Mouse (Mus musculus) embryo, embryonic 11 days (tissue): ENCODE measurements around the gene En1.
A peak's percentile ranks its signal among the peaks of the same experiment; 100 is the strongest.

Source experiments
- DNase-seq: peaks from one replicate; pipeline ENCODE4 v3.0.0-alpha.2; 2015

Gene En1

DNA sequence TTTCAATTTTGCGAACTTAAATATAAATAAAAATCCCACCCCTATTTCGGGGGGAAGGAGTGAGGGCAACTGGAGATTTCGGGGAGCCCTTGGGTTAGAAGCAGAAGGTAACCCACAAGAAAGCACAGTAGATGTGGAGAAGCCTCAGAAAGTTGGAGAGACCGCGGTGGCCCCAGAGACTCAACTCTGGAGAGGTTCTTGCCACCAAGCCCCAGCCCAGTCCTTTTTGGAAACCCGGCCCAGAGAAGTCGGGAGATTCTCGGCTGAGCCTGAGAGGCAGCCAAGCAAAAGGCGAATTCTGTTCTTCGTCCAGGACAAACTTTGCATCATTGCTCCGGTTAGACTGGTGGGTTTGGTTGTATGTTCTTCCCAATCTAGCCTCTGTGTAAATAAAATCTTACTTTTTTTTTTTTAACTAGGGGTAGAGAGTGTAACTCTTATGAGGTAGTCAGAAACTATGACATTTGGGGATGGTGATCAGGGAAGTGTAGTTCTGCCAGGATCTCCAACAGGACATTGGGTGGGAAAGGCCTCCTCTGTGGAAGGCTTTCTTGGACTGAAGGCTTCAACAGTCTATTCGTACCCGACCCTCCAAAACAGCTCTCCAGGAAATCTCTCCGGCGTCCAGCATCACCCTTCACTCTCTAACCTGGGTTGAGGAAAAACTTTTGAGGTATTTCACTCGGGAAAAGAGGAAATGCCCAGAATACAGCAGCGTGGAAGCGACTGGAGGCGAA lies 1.5 kb upstream of the En1 start:
- no peak for DNase-seq

DNA sequence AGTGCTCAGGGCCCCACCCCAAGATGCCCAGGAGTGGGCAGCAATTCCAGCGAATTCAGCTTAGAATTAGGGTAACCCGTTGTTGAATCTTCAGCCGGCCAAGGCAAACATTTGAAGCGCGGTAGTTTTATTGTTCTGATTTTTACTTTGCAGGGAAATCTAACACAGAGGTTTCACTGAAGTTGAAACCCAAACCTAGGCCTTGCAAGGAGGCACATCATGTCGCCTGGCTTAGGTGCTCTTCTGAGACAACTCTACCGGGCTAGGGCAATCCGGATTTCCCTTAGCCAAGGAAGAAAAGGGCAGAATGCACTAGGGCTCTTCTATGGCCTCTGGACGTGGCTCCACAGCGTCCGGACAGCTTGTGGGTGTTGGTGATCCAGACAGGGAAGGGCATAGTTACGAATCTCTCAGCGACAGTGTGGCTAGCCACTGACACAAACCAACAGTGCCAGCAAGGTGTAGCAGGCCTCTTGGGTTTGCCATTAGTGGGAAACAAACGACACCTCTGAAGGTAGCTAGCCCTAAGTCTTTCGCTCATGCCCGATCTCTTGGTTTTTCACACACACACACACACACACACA lies 873 bp upstream of the En1 start:
- DNase-seq: peak; percentile 50

DNA sequence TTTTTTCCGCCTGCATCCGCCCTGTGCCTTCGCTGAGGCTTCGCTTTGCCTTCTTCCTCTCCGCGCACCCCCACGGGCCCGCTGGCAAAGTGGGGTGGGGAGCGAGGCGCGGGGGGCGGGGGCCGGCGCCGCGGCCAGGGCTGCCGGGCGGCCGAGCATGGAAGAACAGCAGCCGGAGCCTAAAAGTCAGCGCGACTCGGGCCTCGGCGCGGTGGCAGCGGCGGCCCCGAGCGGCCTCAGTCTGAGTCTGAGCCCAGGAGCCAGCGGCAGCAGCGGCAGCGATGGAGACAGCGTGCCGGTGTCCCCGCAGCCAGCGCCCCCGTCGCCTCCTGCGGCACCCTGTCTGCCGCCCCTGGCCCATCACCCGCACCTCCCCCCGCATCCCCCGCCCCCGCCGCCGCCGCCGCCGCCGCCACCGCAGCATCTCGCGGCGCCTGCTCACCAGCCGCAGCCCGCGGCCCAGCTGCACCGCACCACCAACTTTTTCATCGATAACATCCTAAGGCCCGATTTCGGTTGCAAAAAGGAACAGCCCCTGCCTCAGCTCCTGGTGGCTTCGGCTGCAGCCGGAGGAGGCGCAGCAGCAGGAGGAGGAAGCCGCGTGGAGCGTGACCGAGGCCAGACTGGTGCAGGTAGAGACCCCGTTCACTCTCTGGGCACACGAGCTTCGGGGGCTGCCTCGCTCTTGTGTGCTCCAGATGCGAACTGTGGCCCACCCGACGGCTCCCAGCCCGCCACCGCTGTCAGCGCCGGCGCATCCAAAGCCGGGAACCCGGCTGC lies 848 bp downstream of the En1 start:
- peak; percentile 63 for DNase-seq

DNA sequence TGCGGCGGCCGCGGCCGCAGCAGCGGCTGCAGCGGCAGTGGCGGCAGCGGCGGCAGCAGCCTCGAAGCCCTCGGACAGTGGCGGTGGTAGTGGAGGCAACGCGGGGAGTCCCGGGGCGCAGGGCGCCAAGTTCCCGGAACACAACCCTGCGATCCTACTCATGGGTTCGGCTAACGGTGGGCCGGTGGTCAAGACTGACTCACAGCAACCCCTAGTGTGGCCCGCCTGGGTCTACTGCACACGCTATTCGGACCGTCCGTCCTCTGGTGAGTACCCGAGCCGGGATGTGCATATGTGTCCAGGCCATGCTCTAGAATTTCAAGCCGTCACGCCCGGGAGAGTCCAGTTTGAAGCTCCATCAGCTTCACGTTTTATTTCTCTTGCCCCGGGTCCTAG lies 1.4 kb downstream of the En1 start:
- peak; percentile 60 for DNase-seq

DNA sequence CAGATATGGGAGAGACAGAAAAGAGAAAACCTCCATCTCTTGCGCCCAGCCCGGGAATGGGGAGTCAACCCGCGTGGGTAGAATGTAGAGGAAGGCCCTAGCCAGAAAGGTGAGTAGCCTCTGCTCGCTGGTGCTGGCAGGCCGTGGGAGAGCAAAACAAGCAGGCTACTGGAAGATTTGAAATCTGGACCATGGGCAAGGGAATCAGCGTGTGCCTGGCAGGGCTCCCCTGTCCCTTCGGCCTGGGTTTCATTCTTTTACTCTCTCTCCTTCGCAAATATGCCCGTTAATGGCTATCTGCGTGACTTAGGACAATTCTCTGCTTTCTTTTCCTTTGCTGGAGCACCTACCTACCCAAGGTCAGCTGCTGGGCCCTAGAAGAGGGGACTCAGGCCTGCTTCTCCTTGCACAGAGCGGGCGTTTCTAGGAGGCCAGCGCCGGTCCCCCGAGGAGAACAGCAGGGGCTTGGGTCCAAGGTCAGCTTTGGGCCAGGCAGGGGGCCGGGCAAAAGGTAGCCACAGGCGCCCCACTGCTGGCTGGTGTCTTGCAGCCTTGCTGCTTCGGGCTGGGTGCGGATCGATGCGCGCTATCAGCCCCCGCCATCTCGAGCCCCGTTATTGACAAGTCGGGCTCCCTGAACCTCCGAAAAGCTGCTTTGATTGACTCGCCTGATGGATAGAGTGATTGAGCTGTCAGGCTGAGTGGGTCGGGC lies 2.4 kb downstream of the En1 start:
- DNase-seq: no peak

DNA sequence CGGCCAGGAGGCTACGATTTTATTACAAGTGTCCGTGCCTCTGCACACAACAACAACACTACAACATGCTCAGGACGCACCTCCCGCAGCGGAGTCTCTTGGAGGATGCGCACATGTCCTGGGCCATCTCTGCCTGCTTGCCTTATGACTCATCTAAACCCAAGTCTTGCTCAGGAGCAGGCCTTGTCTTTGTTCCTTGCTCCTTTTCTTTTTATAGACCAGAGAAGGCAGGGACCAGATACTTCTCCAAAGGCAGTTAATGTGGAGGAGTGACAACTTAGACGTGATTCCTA lies 2.9 kb downstream of the En1 start:
- peak; percentile 44 for DNase-seq

DNA sequence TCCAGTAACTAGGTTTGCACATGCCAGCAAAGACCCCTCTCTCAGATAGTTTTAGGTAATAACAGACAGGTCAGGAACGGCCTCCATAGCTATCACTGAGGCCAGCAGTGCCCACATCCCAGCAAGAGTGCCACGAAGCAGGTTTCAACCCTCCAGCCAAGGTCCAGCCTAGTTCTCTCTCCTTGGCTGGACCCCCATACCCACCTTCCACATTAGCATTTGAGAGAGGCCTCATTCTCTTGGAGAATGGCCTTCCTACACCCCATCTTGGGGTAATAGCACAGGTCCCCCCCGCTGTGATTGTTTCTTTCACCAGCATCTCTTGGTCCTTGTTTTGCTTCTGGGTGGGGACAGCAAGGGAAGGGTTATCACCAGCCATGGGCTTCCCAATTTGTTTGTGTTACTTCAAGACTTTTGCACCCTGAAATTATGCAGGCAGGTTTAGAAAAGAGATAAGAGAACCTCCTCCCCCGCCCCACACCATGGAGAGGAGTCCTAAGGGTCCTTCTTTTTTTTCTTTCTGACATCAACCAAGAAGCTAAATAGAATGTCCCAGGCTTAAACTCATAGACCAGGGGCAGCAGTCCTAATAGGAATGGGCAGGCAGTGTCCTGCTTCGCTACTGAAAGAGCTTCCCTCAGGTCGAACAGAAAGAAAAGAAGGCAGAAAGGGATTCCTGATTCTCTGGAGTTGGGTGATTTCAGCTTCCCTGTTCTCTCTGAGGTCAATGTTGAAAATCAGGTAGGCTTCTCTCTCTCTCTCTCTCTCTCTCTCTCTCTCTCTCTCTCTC lies 3.5 kb downstream of the En1 start:
- no peak for DNase-seq

DNA sequence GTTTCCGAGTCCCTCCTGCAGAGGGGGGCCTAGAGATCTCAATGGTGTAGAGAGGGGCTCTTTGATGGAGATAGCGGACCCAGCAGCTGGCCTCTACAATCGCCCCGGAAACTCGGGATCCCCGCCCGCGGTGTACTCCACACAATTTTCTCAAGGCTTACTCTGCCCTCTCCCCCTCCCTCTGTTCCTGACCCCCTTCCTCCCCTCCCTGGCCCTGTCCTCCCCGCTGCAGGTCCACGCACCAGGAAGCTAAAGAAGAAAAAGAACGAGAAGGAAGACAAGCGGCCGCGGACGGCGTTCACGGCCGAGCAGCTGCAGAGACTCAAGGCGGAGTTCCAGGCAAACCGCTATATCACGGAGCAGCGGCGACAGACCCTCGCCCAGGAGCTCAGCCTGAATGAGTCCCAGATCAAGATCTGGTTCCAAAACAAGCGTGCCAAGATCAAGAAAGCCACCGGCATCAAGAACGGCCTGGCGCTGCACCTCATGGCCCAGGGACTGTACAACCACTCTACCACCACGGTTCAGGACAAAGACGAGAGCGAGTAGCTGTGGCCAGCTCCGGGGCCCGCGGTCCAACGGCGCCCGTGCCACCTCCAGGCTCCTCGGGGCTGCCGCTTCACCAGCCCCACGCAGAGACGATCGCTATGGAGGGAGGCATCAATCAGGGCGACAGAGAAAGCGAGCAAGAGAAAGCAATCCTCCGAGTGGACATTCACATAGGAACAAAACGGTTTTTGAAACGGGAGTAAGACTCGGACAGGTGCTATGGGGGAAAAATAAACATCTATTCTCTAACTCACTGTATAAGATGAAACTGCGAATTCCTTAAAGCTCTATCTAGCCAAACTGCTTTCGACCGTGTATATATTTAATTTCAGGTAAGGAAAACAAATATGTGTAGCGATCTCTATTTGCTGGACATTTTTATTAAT lies 4.7 kb downstream of the En1 start:
- DNase-seq: peak; percentile 69

DNA sequence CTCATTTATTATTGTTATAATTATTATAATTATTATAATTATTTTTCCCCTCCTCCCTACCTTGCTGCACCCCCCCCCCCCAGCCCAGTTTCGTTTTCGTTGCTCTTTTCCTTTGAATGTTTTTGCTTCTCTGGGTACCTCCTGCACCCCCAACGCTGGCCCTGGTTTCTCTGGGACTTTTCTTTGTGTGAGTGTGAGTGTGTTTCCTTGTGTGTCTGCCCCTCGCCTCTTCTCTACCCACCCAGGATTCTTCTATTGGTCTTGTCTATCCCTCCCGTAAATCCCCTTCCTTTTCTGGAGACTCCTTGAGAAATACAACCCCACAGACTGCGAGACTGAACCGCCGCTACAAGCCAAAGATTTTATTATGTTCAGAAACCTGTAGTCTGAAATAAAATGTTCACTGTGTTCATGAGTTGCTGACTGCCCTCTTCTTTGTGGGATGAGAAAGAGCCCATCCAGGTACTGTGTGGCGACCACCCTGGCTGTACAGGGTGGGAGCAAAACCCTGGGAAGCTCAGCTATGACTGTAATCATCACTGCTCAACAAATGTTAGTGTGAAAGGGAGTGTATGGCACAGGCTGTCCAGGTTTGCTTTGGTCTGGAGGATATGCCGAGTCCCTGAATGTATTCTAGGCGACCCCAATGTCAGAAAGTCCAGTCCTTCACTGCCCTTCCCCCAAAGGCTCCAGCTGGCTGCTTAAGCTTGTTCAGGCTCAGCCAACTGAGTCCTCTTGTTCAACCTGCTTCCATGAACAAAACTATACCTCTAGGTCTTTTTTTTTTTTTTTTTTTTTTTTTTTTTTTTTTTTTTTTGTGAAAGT lies 5.6 kb downstream of the En1 start:
- no peak for DNase-seq

DNA sequence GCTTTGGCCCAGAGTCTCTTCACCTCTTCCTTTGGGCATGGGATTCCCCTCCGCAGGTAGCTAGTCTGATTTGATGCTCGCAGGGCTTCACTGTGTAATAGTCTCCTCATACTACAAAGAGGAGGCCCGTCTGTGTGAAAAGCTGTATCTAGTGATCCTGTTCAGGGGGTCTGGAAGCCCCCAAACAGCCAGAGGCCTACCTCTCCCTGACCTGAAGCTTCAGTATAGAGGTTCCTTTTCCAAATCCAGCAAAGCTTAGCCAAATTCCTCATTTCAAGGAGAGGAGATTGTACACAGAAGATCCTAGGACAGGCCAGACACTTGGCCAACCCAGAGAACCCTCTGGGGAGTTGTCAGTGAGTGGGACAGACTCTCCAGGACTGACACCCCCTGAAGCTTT lies 6.2 kb downstream of the En1 start:
- no peak for DNase-seq

DNA sequence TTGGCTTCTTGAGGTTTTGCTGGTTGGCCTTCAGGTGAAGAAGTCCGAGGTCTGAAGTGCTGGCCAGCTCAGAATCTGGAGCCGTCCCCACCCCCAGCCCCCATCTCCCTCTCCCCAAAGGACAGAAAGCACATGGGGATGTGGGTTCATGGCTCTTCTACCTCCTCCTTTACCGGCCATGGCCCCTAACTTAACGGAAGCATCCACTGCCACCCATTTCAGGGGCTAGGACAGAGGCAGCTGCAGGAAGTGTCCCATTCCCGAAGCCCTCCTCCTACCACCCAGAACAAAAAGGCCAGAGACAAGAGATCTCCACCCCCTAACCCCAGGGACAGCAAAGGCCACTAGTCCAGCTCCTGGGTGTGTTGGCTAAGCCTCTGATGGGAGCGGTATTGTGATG lies 7.4 kb downstream of the En1 start:
- DNase-seq: no peak

DNA sequence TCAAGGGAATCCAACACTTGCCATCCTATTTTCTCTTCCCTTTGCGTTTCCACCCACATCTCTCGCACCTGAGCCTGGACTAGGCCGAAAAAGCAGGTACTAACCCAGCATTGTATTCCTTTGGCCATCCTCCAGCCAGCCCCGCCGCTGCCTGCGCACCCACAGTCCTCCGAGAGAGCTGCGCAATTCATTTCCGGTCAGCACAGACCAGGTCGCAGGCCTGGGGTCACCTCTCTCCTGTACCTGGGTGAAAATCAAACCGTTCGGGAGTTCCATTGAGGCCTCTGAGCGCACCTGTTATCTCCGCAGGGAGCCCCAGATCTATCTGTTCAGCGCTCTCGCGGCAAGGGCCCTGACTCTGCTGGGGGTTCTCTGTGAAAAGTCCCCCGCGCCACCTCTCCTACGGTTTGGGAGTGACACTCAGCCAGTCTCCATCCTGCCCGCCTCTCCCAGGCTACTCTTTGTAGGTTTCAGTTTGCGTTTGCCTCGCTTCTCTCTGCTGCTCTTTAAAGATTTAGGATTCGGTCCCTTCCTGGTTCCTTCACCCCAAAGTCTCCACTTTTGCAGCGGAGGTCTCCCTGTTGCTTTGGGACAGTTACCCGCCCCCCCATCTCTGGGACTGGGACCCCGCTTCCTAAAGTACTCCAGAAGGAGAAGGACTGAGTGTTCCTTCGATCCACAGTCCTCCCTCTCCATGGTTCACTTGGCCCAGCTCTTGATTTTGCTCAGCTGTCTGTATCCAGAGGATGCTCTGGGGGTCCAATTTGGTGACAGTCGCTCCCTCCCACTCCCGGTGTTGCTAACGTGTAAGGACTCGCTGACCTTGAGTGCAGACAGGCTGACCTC lies 11.5 kb downstream of the En1 start:
- DNase-seq: no peak

DNA sequence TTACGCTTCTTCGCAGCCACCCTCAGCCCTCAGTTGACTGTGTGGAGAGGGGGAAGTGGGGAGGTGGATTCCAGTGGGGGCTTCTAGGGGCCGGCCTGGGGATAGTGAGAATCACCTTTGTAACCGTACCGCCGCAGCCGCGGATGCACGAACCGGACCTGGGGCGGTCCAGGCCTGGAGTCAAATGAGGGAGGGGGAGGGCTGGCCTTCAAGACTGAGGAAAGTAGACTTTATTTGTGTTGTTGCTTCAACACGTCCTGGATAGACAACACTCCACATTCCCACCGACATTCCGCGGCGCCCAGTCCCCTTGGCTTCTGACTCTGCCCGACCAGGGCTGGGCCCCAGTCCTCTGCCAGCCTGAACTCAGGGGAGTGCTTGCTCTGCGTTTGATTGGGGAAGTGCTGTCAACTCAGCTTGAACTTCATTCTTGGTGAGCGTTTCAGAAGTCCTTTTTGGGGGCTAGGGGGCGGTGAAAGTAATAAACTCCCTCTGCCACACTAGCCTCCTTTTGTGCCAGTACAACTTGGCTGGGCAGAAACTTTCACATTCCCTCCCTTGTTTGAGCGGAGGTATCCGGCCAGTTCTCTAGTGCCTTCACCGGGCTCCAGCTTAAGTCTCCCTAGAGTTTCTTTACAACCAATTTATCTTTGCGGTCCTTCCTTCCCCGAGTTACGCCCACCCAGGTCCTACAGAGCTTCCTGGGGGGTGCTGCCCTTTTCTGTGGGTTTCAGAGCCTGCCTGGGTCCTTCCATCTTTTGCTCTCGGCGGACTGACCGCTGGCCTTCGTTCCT lies 12.3 kb downstream of the En1 start:
- no peak for DNase-seq

DNA sequence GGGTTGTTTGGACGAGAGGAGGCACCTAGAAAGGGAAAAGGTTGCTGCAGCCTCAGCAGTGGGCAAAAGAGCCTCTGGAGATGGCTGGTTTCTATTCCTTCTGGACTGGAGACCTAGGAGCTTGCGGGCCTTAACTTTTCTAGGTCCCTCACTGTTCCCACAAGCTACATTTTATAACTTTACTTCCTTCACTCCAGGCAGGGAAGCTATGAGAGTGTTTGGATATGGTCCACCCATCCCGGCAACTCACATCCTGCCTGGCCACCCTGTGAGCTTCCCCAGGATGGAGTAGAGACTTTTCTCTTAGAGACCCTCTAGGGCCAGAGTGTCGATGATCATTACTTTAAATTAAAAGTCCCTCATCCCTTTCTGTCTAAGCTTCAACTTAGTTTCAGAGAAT lies 13.3 kb downstream of the En1 start:
- DNase-seq: no peak

DNA sequence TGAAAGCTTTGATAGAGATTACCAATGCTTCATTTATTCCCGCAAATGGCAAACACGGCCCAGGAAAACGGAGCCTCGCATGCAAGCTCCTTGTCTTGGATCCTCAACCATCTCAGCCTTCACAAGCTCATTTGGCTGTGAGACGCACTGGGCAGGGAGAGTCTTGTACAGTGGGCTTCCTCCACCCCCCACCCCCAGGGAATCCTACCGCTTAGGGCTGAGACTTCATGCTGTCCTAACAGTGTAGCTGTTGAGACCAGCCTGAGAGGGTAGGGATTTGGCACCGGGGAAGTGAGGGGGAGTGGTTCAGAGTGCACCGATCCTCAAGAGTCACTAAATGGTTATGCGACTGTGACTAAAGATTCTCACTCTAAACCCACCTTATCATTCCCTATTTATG lies 13.7 kb downstream of the En1 start:
- no peak for DNase-seq

DNA sequence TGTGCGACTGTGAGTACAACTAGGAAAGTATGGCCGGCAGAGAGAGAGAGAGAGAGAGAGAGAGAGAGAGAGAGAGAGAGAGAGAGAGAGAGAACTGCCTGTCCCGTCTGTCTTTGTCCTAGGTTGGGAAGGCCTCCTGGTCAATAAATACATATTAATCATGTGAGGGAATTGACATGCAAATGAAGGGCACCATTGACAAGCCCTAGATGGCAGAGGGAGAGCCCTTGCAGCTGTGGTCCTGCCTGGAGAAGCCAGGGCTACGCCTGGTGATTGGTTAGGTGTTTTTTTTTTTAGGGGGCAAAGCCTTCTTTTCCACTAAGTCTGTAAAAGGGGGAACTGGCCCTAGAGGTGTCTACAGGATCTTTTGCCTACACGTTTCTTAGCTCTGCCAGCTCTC lies 19.2 kb downstream of the En1 start:
- DNase-seq: peak; percentile 20

DNA sequence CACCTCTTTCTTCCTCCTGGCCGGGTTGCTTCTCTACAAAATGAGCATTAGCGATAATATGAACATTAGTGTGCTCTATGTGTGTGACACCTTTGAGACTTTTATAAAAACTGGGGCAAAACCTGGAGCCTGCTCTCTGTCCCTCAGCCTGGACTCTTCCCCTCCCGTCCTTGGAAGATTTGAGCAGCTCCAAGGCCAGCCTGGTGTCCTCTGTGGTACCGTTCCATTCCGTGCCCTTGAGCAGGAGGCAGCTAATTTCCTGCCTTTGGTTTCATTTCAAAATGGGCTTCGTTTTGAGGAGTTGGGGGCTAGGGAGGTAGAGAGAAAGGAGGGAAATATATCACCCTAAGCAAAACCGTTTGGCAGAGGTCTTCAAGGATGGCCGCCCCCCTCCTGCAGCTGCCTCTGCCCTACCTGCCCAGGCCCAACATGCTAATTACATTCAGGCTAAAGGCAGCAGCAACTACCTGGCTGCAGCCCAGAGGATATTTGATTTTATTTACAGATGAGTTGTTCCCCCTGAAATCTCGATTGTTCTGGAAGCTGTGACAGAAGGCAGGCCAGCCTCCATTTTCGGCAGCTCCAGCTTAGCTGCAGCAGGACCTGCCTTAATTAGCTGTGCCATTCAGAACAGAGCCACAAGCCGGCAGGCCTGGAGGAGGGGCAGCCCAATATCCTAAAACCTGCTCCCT lies 24.9 kb downstream of the En1 start:
- DNase-seq: peak; percentile 20

DNA sequence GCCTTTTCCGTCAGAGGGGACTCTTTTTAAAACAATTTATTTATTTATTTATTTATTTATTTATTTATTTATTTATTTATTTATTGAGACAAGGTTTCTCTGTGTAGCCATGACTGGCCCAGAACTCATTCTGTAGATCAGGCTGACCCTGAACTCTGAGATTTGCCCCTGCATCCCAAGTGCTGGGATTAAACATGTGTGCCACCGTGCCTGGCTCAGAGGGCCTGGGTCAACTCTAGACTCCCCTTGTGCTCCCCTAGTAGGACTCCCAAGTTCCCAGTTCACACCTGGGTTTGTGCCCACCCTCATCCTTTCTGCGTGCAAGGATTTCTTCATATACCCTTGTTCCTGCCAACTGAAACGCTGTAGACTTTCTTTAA lies 25.4 kb downstream of the En1 start:
- DNase-seq: no peak
